Mouse (Mus musculus) embryonic fibroblast, embryonic 13.5 days (primary cell): ENCODE measurements at regions not wholly inside any gene's neighbourhood (a gene's known extent, or its start where the extent isn't known, plus 50 kb on each side); places are given as distances from the start of the nearest gene placed in this dataset.

ENCODE experiments used
- H3K27ac ChIP-seq: 2 replicates; pipeline ENCODE4 v1.5.1; 2012; ENCODE audit warnings: low read length, control low read depth, inconsistent platforms; ENCODE audit not compliant: insufficient read depth
- H3K4me1 ChIP-seq: 2 replicates; pipeline ENCODE4 v1.6.1; 2011; ENCODE audit warnings: low read length; ENCODE audit not compliant: control insufficient read depth, insufficient read depth
- H3K4me3 ChIP-seq: 2 replicates; pipeline ENCODE4 v1.5.1; 2011; ENCODE audit warnings: mild to moderate bottlenecking, control low read depth, low read length; ENCODE audit not compliant: insufficient read depth
- CTCF ChIP-seq: IDR thresholded peaks from 2 replicates; pipeline ENCODE4 v1.5.1; 2011; ENCODE audit warnings: mild to moderate bottlenecking, control low read depth, low read length, moderate library complexity, borderline replicate concordance; ENCODE audit not compliant: insufficient read depth
- POLR2A ChIP-seq: IDR thresholded peaks from 2 replicates; pipeline ENCODE4 v1.6.1; 2011; ENCODE audit warnings: low read depth, mild to moderate bottlenecking, control low read depth, low read length, moderate library complexity

GRCm38 (mm10) chr2:123366571-123366970 is 601.5 kb downstream of the Sqor start:
- Histone ChIP-seq H3K4me1 (no peaks in the 10 kb centered on the region), H3K4me3 (no peak overlapping the region), H3K27ac (no peak overlapping the region)
- TF ChIP-seq POLR2A, result no peak
- no peak for TF ChIP-seq CTCF

DNA sequence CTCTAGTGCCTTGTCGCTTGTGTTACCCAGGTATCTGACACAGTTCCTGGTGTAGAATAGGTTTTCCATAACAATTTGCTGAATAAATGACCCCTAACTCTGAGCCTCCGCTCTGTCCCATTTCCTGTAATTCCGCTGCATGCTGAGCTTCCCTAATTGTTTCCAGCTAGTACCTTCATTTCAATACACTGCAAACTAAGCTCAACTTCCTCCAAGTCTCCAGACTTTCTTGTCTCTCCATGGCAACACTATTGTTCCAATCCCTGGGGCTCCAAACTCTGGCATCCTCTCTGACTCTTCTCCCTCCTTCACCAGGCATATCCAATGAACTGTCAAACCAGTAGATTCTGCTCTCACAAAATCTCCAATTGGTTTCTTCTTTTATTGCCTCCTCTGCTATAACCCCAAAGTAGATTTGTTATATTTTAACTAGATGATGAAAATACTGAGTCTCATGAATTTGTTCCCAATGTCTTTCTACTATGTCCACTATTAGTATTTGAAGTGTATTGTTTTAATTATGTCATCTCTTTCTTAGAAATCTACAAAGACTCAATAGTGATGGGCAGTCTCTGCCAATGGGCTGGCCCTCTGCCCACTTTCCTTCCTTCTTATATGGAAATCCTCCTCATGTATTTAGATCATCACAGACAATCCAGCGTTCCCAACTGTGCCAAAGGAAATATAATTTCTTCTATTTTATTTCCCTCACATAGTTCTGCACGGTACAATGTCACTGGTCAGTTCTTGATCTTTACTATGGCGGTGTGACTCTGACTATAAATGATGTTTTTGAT is 620.8 kb downstream of the Sqor start:
- Histone ChIP-seq H3K27ac (no peak overlapping the region), H3K4me1 (no peaks in the 10 kb centered on the region), H3K4me3 (no peak overlapping the region)
- no peak for TF ChIP-seq CTCF
- TF ChIP-seq POLR2A, result no peak

DNA sequence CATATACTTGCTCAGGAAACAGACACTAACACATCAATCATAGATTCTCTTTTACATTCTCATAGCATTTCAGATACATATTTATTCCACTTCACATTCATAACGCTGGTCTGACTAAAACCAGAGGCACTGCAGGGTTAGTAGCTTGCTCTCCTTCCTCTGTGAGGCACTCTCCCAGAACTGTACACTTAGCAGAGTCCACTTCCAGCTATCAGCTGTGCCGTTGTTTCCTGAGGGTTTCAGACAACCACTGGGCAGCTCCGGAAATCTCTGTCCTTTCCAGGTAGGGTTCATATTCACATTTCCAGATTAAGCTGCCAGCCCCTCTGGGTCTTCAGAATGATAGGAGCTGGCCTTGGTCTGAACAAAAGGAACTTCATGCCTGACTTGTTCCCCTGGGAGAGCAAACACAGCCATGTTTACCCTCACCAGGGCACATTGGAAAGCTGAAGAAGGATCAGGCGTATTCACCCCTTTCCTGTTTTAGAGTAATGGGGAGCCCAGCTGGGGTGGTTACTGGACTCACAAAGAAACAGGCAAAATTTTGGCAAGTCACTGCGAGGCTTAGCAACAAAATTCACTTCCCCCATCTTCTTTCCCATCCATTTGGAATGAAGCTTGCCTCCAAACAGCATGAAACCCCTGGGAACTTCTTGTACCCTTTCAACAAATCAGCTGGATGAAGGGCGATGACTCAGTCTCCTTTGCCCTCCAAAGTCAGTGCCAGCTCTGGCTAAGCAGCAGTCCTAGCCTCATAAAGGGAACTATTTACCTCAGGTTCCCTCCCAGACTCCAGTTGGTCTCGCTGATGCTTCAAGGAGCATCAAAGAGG is 622.0 kb downstream of the Sqor start:
- Histone ChIP-seq H3K27ac (no peak overlapping the region), H3K4me1 (no peaks in the 10 kb centered on the region), H3K4me3 (no peak overlapping the region)
- TF ChIP-seq CTCF, result no peak
- TF ChIP-seq POLR2A, result no peak

- no peak for TF ChIP-seq CTCF
- no peak for TF ChIP-seq POLR2A
- Histone ChIP-seq H3K4me1 (no peaks in the 10 kb centered on the region), H3K4me3 (no peak overlapping the region), H3K27ac (no peak overlapping the region)
These were observed 625.9 kb downstream of the Sqor start for GRCm38 (mm10) chr2:123390981-123391380.

- TF ChIP-seq CTCF, result no peak
- TF ChIP-seq POLR2A, result no peak
- Histone ChIP-seq H3K4me3 (no peak overlapping the region), H3K27ac (no peak overlapping the region), H3K4me1 (no peaks in the 10 kb centered on the region)
These were observed 629.3 kb downstream of the Sqor start for GRCm38 (mm10) chr2:123394296-123394695.

- H3K27ac ChIP-seq, result no peak overlapping the region
- TF ChIP-seq POLR2A (no peak), CTCF (no peak)
- H3K4me1 ChIP-seq, result no peaks in the 10 kb centered on the region
- no peak overlapping the region for H3K4me3 ChIP-seq
These were observed 632.5 kb downstream of the Sqor start for GRCm38 (mm10) chr2:123397551-123397950.

- TF ChIP-seq POLR2A (no peak), CTCF (no peak)
- Histone ChIP-seq H3K27ac (no peak overlapping the region), H3K4me3 (no peak overlapping the region), H3K4me1 (no peaks in the 10 kb centered on the region)
These were observed 636.0 kb downstream of the Sqor start for GRCm38 (mm10) chr2:123401064-123401463.

DNA sequence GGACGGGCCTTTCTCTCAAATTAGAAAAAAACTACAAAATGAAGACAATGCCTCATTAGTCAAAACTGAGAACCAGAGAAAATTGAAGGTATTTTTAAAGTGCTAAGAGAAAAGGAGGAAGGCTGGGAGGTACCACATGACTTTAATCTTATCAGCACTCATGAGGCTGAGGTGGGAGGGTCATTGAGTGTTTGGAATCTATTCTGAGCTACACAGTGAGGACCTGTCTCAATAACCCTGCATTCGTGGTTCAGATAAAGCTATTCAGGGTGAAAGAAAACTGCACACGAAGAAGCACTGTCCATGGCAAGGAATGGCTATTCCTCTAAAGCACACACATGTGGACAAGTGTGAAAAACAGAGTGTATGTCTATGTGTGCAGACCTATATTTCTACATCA is 644.0 kb downstream of the Sqor start:
- Histone ChIP-seq H3K4me1 (no peaks in the 10 kb centered on the region), H3K27ac (no peak overlapping the region), H3K4me3 (no peak overlapping the region)
- TF ChIP-seq POLR2A (no peak), CTCF (no peak)

DNA sequence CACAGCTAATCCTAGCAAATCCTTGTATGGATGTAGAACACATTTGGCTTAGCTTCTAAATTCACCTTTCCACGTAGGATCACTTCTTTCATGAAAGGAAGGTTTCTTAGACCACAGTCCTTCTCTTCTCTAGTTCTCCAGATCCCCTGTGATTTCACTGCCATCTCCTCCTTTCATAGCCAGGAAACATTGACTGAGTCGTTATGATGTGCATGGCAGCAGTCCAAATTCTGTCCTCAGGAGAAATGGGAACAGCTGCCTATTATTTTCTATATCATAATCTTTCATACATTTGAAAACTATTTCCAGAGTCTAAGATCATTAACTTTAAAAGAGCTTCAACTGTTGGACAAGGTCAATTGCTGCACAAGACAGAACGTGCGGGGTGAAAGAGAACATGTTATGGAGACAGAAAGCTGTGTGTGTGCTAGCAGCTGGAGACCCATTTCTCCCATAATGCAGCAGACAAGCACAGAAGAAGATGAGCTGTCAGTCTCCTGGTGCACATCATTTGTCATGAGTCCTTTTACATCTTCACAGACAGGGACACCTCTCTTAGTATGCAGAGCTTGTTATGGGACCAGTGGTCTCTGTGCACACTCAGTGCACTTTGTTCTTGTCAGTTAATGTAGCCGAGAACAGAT is 631.6 kb upstream of the Sema6d start:
- no peak overlapping the region for H3K4me3 ChIP-seq
- no peak for TF ChIP-seq CTCF
- TF ChIP-seq POLR2A, result no peak
- no peaks in the 10 kb centered on the region for H3K4me1 ChIP-seq
- no peak overlapping the region for H3K27ac ChIP-seq

GRCm38 (mm10) chr2:123473840-123474239 is 615.9 kb upstream of the Sema6d start:
- TF ChIP-seq CTCF (no peak), POLR2A (no peak)
- Histone ChIP-seq H3K4me1 (no peaks in the 10 kb centered on the region), H3K4me3 (no peak overlapping the region), H3K27ac (no peak overlapping the region)
